Mouse (Mus musculus) embryonic fibroblast, embryonic 13.5 days (primary cell): Measurements from ENCODE around the gene Gm49354. TPM values are rescaled to one million over a fixed set of nuclear protein-coding genes. Genes with fewer than 3 reads are reported as not detected.
"Not testable (repeated sequence)": the region's sequence is repeated elsewhere in the genome, so short reads cannot be mapped to it uniquely, and the experiment has no call there.

Experiments
- H3K27ac ChIP-seq: 2 replicates; pipeline ENCODE4 v1.5.1; 2012; ENCODE audit warnings: low read length, control low read depth, inconsistent platforms; ENCODE audit not compliant: insufficient read depth
- H3K4me1 ChIP-seq: 2 replicates; pipeline ENCODE4 v1.6.1; 2011; ENCODE audit warnings: low read length; ENCODE audit not compliant: control insufficient read depth, insufficient read depth
- H3K4me3 ChIP-seq: 2 replicates; pipeline ENCODE4 v1.5.1; 2011; ENCODE audit warnings: mild to moderate bottlenecking, control low read depth, low read length; ENCODE audit not compliant: insufficient read depth
- CTCF ChIP-seq: IDR thresholded peaks from 2 replicates; pipeline ENCODE4 v1.5.1; 2011; ENCODE audit warnings: mild to moderate bottlenecking, control low read depth, low read length, moderate library complexity, borderline replicate concordance; ENCODE audit not compliant: insufficient read depth
- POLR2A ChIP-seq: IDR thresholded peaks from 2 replicates; pipeline ENCODE4 v1.6.1; 2011; ENCODE audit warnings: low read depth, mild to moderate bottlenecking, control low read depth, low read length, moderate library complexity
- polyA plus RNA-seq: library from polyadenylated mRNA; stranded (reverse); fragments of >200 nt; gene quantifications from 2 replicates; pipeline ENCODE4 v1.2.4, GENCODE M21; 2011; ENCODE audit warnings: low read depth; ENCODE audit not compliant: missing spikeins, insufficient read length

Gm49354 gene
- polyA plus RNA-seq, 1 experiment = not detected

DNA sequence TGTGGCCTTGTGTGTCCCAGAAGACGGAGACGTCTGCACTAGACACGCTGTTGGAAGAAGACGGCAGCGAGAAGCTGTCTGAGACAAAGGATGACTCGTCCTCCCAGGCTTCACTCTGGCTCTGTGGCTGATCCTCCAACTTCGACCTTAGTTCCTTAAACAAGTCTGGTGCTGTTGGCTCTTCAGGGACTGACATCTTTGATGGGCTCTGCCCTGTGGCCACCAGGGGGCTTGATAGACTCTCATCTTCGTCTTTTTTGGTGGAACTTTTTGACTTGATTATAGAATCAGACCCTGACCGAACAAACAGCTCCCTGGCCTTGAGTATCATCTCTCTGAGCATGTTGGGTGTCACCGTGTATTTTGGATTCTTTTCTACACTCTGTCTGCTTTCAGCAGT is 40.3 kb downstream of the Gm49354 start:
- Histone ChIP-seq H3K4me3 (no peak overlapping the region), H3K4me1 (no peaks in the 10 kb centered on the region), H3K27ac (no peak overlapping the region)
- TF ChIP-seq POLR2A (no peak), CTCF (no peak)

DNA sequence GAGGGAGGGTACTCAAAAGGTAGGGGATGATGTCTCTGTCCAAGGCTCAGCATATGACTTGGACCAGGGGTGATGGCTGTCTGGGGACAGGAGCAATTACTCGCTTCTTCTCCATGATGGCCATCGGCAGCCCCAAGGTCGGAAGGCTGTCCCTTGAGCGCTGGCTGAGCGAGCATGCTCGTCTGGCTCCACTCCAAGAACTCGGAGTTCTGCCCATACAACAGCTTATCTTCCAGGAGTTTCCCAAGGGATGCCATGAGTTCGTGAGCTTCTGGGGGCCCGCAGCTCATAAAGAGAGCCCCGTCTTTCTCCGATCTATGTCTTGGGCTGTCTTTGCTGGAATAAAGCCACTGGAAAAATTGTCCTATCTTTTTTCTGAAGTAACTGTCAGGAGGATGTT is 40.9 kb downstream of the Gm49354 start:
- Histone ChIP-seq H3K4me3 (no peak overlapping the region), H3K27ac (no peak overlapping the region), H3K4me1 (no peaks in the 10 kb centered on the region)
- TF ChIP-seq POLR2A (no peak), CTCF (no peak)

DNA sequence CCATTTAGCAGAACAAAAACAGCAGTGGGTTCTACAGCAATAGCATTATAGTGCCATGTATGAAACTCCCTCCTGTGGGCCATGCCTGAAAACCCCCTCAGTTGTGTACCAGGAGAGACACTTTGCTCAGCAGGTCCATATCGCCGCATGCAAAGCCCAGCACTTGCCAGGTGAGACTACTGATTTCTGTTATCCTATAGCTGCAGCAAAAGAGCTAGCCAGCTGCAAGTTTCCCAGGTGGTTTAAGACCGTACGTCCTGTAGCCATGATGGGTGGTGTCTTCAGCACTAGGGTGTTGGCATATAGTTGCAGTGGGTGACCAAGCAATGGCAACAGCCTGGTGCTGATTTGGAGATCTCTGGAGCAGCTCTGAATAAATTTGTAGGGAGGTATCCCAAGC is 42.6 kb downstream of the Gm49354 start:
- H3K27ac ChIP-seq = no peak overlapping the region
- H3K4me1 ChIP-seq = no peaks in the 10 kb centered on the region
- TF ChIP-seq POLR2A (no peak), CTCF (no peak)
- H3K4me3 ChIP-seq = no peak overlapping the region

DNA sequence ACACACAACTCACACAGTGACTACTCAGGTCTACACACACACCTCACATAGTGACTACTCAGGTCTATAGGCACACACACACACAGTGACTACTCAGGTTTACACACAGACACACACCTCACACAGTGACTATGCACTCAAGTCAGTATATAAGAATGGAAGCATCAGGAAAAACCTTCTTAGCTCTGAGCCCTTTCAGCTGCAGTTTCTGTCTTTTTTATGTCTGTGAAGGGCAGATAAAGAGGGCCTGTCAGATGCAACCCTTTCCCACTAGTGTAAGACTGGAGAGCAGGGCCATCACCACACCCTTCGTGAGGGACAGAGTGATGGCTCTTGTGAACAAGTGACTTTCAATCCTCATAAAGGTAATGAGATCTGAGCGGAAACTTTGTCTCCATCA is 43.6 kb downstream of the Gm49354 start:
- H3K4me3 ChIP-seq = no peak overlapping the region
- no peaks in the 10 kb centered on the region for H3K4me1 ChIP-seq
- no peak for TF ChIP-seq POLR2A
- TF ChIP-seq CTCF = no peak
- no peak overlapping the region for H3K27ac ChIP-seq

DNA sequence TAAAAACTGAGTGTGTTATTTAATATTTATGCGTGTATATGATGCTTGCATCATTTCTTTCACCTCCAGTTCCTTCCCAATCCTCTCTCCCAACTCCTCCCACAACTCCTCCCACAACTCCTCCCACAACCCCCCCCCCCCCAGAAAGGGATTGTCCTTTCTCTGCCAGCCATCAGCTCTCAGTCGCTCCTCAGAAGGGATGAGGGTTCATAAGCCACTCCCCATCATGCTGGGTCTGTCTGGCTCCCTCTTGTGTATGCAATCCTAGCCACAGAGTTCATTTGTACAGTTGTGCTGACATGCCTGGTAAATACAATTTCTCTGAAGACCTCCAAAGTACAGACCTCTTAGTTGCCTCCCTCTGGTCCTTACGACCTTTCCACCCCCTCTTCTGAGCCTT is 46.9 kb downstream of the Gm49354 start:
- H3K4me1 ChIP-seq = no peaks in the 10 kb centered on the region
- no peak overlapping the region for H3K27ac ChIP-seq
- no peak overlapping the region for H3K4me3 ChIP-seq
- no peak for TF ChIP-seq CTCF
- TF ChIP-seq POLR2A = no peak

DNA sequence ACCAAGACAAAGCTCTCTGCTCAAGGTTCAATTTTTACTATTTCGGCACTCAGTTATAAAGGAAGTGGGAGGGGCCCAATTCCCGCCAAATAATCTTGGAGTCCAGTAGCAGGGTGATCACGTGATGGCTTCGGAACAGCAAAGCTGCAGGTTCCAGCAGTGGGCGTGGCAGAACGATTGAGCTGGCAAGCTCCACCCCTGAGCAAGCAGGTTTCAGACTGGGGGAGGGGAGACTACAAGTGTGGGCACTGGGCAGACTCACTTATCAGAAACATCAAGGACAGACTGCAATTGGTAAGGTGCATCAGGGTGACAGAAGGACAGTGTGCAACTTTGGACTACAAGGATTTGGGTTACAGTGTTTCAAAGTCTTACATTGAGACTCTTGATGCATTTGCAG is 47.7 kb downstream of the Gm49354 start:
- H3K4me1 ChIP-seq, H3K27ac ChIP-seq, H3K4me3 ChIP-seq: not testable (repeated sequence)

DNA sequence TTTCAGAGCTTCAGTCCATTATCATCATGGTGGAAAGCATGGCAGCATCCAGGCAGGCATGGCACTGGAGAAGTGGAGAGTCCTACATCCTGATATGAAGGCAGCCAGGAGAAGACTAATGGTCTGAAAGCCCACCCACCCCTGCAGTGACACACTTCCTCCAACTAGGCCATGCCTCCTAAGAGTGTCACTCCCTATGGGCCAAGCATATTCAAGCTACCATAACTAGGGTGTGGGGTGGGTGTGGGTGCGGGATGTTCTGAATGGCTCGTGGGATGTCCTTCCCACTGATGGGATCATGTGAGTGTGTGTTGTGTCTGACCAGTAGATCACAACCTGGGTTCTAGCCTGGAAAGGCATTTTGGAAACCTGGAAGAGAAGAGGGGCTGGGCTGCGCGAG is 48.1 kb downstream of the Gm49354 start:
- no peak overlapping the region for H3K27ac ChIP-seq

DNA sequence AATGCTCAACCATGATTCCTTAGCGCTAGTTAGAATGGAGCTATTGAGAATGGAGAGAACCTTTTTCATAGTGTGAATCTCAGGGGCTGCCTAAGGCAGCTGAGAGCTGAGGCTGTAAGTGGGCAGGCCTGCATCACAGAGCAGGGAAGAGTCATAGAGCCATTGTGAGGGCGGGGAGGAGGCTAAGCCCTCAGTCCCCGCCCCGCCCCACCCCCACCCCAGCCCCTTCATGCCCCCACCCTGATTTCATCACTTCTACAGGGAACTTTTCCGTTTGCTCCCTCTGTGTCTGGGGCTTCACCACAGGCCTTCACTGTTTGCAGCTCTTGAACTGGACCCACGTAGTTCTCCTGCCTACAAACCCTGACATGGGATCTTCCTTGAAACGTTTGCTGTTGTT is 50.4 kb downstream of the Gm49354 start, which contains the start of gene Spata31d1d:
TSS of gene Spata31d1d (minus strand) at position 101 of the 400 bp plus-strand sequence.
- no peak within 1 kb of the TSS for H3K27ac ChIP-seq
- no peaks in the 10 kb centered on the region for H3K4me1 ChIP-seq
- no peak within 1 kb of the TSS for H3K4me3 ChIP-seq
- TF ChIP-seq POLR2A = no peak
- no peak for TF ChIP-seq CTCF

More for the DNA sequence above, 48.1 kb downstream of the Gm49354 start:
- no peak overlapping the region for H3K4me3 ChIP-seq
- H3K4me1 ChIP-seq = no peaks in the 10 kb centered on the region
- TF ChIP-seq POLR2A (no peak), CTCF (no peak)

DNA sequence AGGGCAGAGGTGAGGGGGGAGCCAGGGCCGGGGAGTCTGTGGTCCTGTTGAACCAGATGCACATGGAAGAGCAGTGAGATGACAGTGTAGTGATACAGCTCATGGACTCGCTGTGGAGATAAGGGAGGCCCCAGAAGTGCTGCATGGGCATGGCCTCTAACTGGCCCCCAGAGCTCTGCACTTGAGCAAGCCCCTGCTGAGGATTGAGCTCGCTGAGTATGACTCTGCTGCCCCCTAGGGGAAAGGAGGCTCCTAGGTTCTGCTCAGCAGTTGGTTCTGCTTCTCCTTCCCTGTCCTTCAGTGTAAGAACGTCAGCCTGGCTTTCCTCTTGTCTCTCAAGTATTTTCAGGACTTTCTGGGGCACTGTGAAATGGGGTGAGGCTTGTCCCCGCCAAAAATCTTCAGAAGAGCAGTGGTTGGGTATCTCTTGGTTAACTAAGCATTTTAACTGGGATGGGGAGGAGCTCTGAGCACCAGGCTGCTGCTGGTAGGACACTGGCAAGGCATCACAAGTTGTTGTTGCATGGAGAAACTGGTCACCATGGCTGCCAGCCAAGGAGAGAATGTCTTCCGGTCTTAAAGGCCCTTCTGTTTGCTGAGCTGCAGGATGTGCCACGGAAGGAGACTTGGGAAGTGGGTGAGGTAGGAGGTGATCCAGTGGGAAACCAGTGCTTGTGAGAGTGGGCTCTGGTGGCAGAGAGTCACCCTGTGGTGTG is 53.5 kb downstream of the Gm49354 start:
- TF ChIP-seq CTCF (peak; percentile 83), POLR2A (no peak)
- H3K4me3 ChIP-seq = no peak overlapping the region
- no peaks in the 10 kb centered on the region for H3K4me1 ChIP-seq
- no peak overlapping the region for H3K27ac ChIP-seq

DNA sequence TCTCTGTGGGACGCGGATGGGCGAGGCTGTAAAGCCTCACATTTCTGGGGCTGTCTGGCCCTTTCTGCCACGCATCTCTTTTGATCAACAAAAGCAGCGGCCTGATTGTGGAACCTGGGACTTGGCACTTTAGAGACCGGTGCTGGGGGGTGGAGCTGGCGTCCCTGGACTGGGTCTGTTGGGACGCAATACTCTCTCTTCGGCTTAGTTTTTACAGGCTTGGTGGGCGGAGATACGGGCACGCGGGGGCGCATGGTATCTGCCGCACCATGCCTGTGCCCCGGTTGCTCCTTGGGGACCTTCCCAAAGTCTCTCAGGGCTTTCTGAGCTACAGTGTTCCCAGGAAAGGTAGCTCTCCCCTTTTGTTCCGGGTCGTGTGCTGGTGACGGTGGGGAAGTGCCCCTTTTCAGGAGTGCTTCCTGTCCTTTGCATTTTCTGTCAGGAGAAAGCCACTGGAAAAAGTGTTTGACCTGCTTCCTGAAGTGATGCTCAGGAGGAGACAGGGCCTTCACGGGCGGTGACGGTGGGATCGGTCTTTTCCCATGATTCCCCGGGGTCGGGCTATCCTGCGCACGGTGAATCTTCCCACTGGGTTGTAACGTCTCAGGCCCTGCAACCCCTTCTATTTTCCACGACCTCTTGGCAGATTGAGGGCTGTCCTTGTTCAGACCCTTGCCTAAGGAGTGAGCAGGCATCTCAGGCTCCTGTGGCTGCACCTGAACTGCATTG is 55.7 kb downstream of the Gm49354 start:
- H3K27ac ChIP-seq = no peak overlapping the region
- TF ChIP-seq POLR2A (no peak), CTCF (no peak)
- no peak overlapping the region for H3K4me3 ChIP-seq

DNA sequence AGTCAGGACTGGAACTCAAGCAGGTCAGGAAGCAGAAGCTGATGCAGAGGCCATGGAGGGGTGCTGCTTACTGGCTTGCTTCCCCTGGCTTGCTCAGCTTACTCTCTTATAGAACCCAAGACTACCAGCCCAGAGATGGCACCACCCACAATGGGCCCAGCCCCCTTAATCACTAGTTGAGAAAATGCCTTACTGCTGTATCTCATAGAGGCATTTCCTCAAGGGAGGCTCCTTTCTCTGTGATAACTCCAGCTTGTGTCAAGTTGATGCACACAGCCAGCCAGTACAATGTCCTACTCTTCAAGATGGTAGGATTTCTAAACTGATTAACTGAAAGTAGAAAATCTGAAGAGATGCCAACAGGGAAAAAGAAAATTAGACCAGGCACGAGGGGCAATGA is 60.0 kb downstream of the Gm49354 start:
- not testable (repeated sequence) for H3K4me1 ChIP-seq, H3K4me3 ChIP-seq, H3K27ac ChIP-seq

More for the DNA sequence above, 55.7 kb downstream of the Gm49354 start:
- no peaks in the 10 kb centered on the region for H3K4me1 ChIP-seq
